Mouse (Mus musculus) heart, postnatal 4 days (tissue): ENCODE measurements around the gene Cfi. TPM values are rescaled to one million over a fixed set of nuclear protein-coding genes. Genes with fewer than 3 reads are reported as not detected.

Experiments used
- DNase-seq: peaks from one replicate; pipeline ENCODE4 v3.0.0; 2021
- total RNA-seq, 2 experiments: library from RNA; stranded (reverse); gene quantifications; 2 replicates each; pipeline ENCODE4 v1.2.3; 2021

Cfi gene
- total RNA-seq, result 1 to 10 TPM; 1.5 to 1.7 TPM

DNA sequence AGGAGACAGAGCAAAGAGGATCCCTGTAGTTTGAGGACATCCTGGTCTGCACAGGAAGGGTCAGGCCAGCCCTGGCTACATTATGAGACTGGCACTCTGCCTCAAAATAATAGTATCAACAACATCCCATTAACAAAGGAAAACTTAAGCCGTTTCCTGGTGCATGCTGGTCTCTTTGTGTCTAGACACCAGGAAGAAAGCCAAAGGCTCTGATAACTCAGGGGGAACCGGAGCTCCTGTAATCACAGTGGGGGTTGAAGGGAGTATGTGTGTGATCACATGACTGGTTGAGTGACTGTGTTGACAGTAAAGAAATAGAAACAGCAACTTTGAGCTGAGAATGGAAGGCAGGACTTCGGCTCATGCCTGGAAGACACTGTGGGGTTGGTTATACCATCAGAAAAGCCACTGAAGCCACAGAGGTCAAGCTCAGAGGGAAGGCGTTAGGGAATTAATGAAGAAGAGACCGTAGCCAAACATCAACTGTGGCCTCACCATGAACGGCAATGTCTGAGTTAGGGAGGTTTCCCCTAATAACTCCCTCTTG lies at the start of gene Cfi:
TSS of gene Cfi (plus strand) at position 497 of the 547 bp plus-strand sequence.
- DNase-seq, result peak; percentile 7

DNA sequence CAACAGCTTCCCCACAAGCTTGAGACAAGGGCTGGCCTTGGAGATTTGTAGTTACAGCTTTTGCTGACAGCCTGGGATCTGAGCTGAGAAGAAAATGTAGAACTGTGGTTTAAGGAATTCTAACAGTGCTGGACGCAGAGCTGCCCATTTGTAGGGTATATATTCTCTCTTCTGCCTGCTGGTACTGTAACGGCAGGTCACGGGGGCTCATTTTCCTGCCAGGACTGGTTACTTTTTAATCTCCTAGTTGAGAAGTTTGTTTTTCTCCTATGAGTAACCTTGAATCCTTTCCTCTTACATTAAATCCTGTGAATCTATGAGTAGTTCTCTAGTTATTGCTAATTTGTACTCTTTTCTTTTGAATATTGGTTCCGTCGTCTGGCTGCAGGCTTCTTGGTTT lies 41.9 kb upstream of the Cfi start:
- no peak for DNase-seq

- DNase-seq, result no peak
Measured at GRCm38 (mm10) chr3:129797341-129797740, 38.3 kb upstream of the Cfi start.

DNA sequence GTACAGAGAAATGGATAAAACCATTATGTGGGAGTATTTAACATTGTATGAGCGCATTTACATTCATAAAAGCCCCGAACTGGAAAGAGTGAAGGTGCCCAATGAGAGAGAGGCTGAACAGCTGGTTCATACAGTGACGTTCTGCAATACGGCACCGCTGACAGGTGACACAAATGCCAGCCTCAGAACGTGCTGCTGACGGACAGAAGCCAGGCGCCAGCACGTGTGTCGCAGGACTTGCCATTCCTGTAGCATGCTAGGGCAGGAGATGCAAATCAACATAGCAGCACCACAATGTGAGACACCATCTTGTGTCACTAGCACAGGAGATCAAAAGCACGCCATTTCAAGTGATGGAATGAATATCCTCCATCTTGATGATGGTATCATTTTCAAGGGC lies 37.1 kb upstream of the Cfi start:
- no peak for DNase-seq

DNA sequence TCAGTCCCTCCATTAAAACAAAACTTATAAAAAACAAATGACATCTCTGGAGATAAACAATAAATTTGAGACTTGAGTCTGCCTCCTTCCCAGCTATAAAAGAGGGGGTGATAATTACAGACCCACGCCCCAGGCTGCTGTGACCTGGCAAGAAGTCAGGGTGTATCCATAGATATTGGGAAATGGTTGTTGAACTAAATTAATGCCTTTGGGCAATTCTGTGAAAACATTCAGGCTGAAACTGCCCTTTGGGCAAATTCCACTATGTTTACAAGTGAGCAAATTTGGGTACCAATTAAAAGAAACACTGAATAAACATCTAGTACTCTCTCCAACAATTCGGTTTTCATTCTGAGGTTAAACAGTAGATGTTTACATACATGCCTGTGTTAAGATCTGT lies 36.7 kb upstream of the Cfi start:
- no peak for DNase-seq

GRCm38 (mm10) chr3:129803765-129804164 lies 31.9 kb upstream of the Cfi start, which contains the start of gene Lrit3:
TSS of gene Lrit3 (minus strand) at chr3:129804030.
- DNase-seq, result no peak

- no peak for DNase-seq
Measured at GRCm38 (mm10) chr3:129820847-129821246, 14.8 kb upstream of the Cfi start.

DNA sequence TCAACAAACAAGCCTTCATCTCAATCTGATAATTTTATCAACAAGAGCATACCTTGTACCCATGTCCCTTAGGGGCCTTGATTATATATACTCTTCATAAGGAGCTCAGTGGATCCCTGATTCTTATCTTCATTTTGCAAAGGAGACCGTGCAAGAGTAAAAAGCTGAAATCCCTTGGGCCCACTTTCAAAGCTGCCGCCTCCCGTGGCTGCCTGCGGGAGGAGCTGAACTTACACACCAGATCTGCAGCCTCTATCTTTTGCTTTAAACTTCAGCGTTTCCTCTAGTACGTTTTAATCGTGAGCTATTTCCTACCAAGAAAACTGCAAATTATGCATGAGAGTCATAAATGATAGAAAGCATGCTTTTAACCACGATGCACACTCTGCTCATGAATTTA lies 13.9 kb upstream of the Cfi start:
- no peak for DNase-seq

DNA sequence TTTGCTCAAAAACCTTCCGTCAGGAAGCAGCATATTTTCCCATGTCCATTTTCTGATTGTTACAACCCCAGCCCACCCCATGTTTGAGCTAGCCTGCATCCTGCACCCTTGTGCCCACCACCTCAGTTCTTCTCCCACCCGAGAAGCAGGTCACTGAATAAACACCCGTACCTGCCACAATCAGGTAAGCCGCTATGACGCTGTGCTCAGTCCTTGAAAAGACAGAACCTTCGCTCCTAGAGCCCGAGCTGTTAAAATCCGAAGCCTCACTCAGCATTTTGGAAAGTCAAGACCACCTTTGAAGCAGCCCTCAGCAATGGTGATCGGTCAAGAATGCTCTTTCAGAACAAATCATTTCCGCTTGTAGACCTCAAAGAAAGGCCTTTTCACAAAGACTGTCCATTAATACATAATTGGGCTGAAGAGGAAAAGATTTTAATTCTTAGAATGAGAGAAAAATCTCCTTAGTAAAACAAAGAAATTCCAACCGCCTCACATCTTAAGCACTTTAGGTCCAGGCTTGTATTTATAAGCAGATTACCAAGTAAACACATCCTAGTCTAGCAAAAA lies 13.4 kb upstream of the Cfi start, which contains the start of gene Rrh:
TSS of gene Rrh (minus strand) at position 382 of the 570 bp plus-strand sequence.
- DNase-seq, result no peak

- DNase-seq, result no peak
Measured at GRCm38 (mm10) chr3:129823293-129823692, 12.4 kb upstream of the Cfi start.

DNA sequence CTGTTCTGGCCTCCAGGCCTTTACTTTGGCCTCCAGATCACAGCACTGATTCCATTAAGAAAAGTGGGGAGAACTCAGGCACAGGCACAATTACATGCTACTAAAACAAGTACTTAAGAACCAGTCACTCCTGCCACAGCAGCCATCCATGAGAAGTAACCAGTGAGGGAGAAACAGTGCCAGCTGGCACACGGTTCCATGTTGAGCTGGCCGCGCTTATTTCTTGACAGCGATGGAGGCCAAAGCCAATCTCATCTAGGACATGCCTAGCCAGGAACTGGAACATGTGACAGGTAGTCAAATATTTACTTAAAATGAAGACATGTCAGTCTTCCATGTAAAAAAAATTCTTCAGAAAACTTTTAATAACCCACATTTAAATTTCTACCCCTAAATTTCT lies 11.5 kb upstream of the Cfi start:
- no peak for DNase-seq

- DNase-seq, result no peak
Measured at GRCm38 (mm10) chr3:129824891-129825290, 10.8 kb upstream of the Cfi start.

DNA sequence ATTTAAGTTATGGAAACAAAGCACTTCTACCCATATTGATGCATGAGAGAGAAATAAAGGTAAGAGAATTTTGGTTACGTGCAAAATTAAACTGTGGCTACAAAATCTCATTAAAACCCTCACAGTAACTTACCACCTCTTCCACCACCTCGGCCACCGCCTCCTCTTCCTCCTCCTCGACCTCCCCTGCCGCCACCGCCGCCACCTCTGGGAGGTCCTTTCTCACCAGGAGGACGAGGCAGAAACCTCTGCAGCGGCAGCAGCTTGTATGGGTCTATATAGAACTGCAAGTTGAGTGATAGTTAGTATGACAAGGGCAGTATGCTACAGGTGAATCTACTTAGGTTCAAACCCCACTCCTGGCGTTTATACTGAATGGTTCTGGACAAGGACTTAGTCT lies 9.0 kb upstream of the Cfi start:
- no peak for DNase-seq

- no peak for DNase-seq
Measured at GRCm38 (mm10) chr3:129827691-129828090, 8.0 kb upstream of the Cfi start.

GRCm38 (mm10) chr3:129830626-129831025 lies 5.1 kb upstream of the Cfi start:
- DNase-seq, result peak; percentile 56

GRCm38 (mm10) chr3:129831035-129831568 lies 4.6 kb upstream of the Cfi start, which contains the start of gene Gar1:
TSS of gene Gar1 (minus strand) at chr3:129831396.
- peak; percentile 96 for DNase-seq

GRCm38 (mm10) chr3:129836051-129836697 lies 490 bp downstream of the Cfi start:
- DNase-seq, result peak; percentile 6

- no peak for DNase-seq
Measured at GRCm38 (mm10) chr3:129836965-129837364, 1.3 kb downstream of the Cfi start.

- no peak for DNase-seq
Measured at GRCm38 (mm10) chr3:129838017-129838416, 2.3 kb downstream of the Cfi start.

DNA sequence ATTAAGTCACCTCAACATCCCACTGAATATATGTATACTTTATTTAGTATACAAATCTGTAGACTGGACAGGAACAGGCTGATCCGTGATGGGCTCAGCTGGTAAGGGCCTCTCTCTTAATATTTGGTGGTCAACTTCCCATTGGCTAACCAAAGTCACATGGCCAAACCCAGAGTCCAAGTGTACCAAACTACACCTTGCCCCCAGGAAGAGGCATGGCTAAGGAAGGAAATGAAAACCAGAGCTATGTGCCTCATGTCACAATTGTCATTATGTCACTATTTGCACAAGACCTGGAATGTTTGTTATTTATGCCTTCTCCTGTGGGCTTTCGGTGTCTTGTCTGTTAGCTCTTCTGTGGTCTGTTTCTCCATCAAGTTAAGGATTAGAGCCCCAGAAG lies 10.2 kb downstream of the Cfi start:
- no peak for DNase-seq

DNA sequence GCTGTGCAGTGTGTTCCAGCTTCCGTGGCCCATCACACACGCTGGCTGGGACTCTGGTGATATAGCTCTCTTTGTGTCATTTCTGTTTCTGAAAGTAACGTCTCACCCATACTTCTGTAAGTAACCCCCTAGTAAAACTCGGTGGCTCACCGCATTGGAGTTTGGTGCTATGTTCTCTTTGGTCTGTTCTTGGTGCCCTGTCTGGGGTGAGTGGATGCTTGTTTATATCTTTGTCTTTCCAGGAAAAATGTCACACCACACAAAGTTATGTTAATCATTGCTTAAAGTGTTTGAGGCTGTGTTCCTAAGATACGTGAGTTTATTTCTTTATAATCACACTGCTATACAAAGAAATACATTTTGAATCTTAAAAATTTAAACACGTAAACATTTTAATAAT lies 11.2 kb downstream of the Cfi start:
- DNase-seq, result no peak

DNA sequence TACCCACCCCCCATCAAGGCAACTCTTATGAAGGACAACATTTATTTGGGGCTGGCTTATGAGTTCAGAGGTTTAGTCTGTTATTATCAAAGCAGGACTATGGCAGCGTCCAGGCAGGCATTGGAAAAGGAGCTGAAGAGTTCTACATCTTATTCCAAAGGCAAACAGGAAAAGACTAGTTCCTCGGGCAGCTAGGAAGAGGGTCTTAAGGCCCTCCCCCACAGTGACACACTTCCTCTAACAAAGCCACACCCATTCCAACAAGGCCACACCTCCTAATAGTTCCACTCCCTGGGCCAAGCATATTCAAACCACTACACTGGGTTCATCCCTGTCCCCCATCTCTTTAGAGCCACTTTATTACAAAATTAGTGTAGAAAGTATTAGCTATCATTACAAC lies 26.9 kb downstream of the Cfi start:
- no peak for DNase-seq

- peak; percentile 67 for DNase-seq
Measured at GRCm38 (mm10) chr3:129863698-129864097, 28.0 kb downstream of the Cfi start.

DNA sequence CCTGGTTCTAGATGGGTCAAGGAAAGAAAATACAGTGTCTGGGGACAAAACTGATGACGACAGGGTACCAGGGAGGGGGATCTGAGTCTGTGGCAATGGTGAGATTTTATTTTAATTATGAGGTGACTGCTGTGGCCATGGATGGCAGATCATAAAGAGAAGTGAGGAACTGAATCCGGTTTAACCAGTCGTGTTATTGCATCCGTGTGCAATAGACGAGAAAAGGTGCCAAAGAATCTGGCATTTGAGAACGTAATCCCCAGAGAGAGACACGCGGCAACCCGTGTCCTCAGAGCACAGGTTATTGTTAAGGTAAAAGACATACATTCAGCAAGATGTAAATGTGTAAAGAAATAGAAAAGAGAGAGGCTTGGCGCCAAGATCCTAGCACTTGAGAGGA lies 41.6 kb downstream of the Cfi start:
- DNase-seq, result no peak
